8 mouse cellular contexts compared by ENCODE assay signal in the genomic region with DNA sequence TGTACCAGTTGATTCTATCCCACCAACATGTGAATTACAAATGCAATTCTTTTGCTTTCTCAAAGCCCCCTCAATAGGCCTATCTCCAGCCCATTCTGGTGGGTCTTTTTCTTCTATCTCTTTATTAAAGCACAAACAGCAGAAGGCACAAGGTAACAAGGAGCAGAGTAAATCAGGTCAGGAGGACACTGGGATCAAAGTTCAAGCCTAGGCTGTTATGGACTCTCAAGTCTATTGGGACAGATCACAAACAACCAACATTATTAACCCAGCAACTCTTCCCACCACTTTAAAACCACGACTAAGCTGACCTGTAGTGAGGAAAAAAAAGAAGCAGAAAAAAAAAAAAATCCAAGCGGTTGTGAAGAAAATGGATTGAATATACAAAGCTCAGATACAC. TPM values are rescaled to one million over a fixed set of nuclear protein-coding genes. Genes with fewer than 3 reads are reported as not detected.
A peak's percentile ranks its signal among the peaks of the same experiment; 100 is the strongest.
DNase-seq lines count a peak whose midpoint lies in the region; ATAC-seq lines count a peak whose summit lies in the region.

No protein-coding gene starts in this region.

- H3K27me3 ChIP-seq in lung, embryonic 15.5 days = no peaks in the 10 kb centered on the region
- H3K27me3 ChIP-seq in forebrain, embryonic 12.5 days = no peaks in the 10 kb centered on the region
- H3K27me3 ChIP-seq in limb, embryonic 12.5 days = no peaks in the 10 kb centered on the region
- no peaks in the 10 kb centered on the region for H3K27me3 ChIP-seq in neural tube, embryonic 15.5 days (replicated peaks)

- peaks cover 13% of the 10 kb centered on the region; the same call in 1 of the 2 replicates for H3K36me3 ChIP-seq in lung, embryonic 15.5 days
- H3K36me3 ChIP-seq in forebrain, embryonic 12.5 days (replicated peaks) = peaks cover 2% of the 10 kb centered on the region
- peaks cover 20% of the 10 kb centered on the region for H3K36me3 ChIP-seq in limb, embryonic 12.5 days
- 0 out of 2 replicates have a peak, but pooled peaks cover 4% of the 10 kb centered on the region for H3K36me3 ChIP-seq in neural tube, embryonic 15.5 days

- no peaks in the 10 kb centered on the region for H3K9me3 ChIP-seq in lung, embryonic 15.5 days
- H3K9me3 ChIP-seq in forebrain, embryonic 12.5 days = no peaks in the 10 kb centered on the region
- no peaks in the 10 kb centered on the region for H3K9me3 ChIP-seq in limb, embryonic 12.5 days
- H3K9me3 ChIP-seq in neural tube, embryonic 15.5 days (replicated peaks) = no peaks in the 10 kb centered on the region

- DNase-seq in lung, postnatal 10 days = no peak
- no peak for DNase-seq in cerebellum, adult 11 months
- DNase-seq in adipocyte (ENCODE audit: low spot score) = no peak

- H3K4me2 ChIP-seq in lung, embryonic 15.5 days = peak overlapping the region; percentile 51
- peak overlapping the region; percentile 56; the same call in 1 of the 2 replicates for H3K4me2 ChIP-seq in forebrain, embryonic 12.5 days
- peak overlapping the region; percentile 59 for H3K4me2 ChIP-seq in limb, embryonic 12.5 days
- H3K4me2 ChIP-seq in neural tube, embryonic 15.5 days = peak overlapping the region; percentile 59

- no peak overlapping the region for H3K9ac ChIP-seq in lung, embryonic 15.5 days
- no peak overlapping the region for H3K9ac ChIP-seq in forebrain, embryonic 12.5 days
- H3K9ac ChIP-seq in limb, embryonic 12.5 days (replicated peaks) = no peak overlapping the region
- no peak overlapping the region for H3K9ac ChIP-seq in neural tube, embryonic 15.5 days (replicated peaks)

- ATAC-seq in lung, embryonic 15.5 days (ENCODE audit: borderline replicate concordance, extremely low read depth, low FRiP score, low TSS enrichment) = no peak
- no peak for ATAC-seq in forebrain, embryonic 12.5 days (ENCODE audit: low FRiP score)
- no peak for ATAC-seq in limb, embryonic 12.5 days (ENCODE audit: insufficient number of reproducible peaks, insufficient read depth, low FRiP score, low TSS enrichment, low read depth)
- ATAC-seq in neural tube, embryonic 15.5 days (ENCODE audit: low FRiP score) = no peak
- no peak for ATAC-seq in monocyte, adult 5-6 weeks (replicated peaks; ENCODE audit: insufficient number of reproducible peaks, low FRiP score, low TSS enrichment, poor library complexity, severe bottlenecking)

- H3K4me1 ChIP-seq in lung, embryonic 15.5 days = no peaks in the 10 kb centered on the region
- H3K4me1 ChIP-seq in forebrain, embryonic 12.5 days = peaks cover 4% of the 10 kb centered on the region; the same call in 1 of the 2 replicates
- H3K4me1 ChIP-seq in limb, embryonic 12.5 days (replicated peaks) = no peaks in the 10 kb centered on the region
- H3K4me1 ChIP-seq in neural tube, embryonic 15.5 days = 0 out of 2 replicates have a peak, but pooled peaks cover 4% of the 10 kb centered on the region

- peak overlapping the region; percentile 58 for H3K4me3 ChIP-seq in lung, embryonic 15.5 days
- H3K4me3 ChIP-seq in forebrain, embryonic 12.5 days (replicated peaks) = no peak overlapping the region
- peak overlapping the region; percentile 9; the same call in 1 of the 2 replicates for H3K4me3 ChIP-seq in limb, embryonic 12.5 days (replicated peaks)
- H3K4me3 ChIP-seq in neural tube, embryonic 15.5 days (replicated peaks) = peak overlapping the region; percentile 54

- no peak overlapping the region for H3K27ac ChIP-seq in lung, embryonic 15.5 days
- no peak overlapping the region for H3K27ac ChIP-seq in forebrain, embryonic 12.5 days
- no peak overlapping the region for H3K27ac ChIP-seq in limb, embryonic 12.5 days
- H3K27ac ChIP-seq in neural tube, embryonic 15.5 days (replicated peaks) = no peak overlapping the region

- 19% methylated on average over 2 of the region's 2 CpGs for WGBS in lung, embryonic 15.5 days
- WGBS in forebrain, embryonic 12.5 days = 37% methylated on average over 2 of the region's 2 CpGs
- 38% methylated on average over 2 of the region's 2 CpGs for WGBS in limb, embryonic 12.5 days
- WGBS in neural tube, embryonic 15.5 days = 35% methylated on average over 2 of the region's 2 CpGs

RNA-seq across cellular contexts. Expression of gene Lamp2, which starts 1.4 kb away (rescaled TPM):
- polyA plus RNA-seq in lung, embryonic 15.5 days (2015; fragmentation: Nextera tagmentation; extraction: Ambion mirVana) = 127 and 137 TPM in 2 replicates
- polyA plus RNA-seq in forebrain, embryonic 12.5 days (2016; fragmentation: Nextera tagmentation; extraction: Ambion mirVana) = 59.9 and 60.4 TPM in 2 replicates
- polyA plus RNA-seq in limb, embryonic 12.5 days (2016; fragmentation: Nextera tagmentation; extraction: Ambion mirVana) = 82.9 and 83.6 TPM in 2 replicates
- polyA plus RNA-seq in neural tube, embryonic 15.5 days (2015; fragmentation: Nextera tagmentation; extraction: Ambion mirVana) = 58.6 and 101 TPM in 2 replicates
- total RNA-seq in monocyte, adult 5-6 weeks (2017) = 180 to 255 TPM (median 225 TPM) in 3 replicates
